Mouse (Mus musculus): Measurements from ENCODE around the gene Wdr20. TPM values are rescaled to one million over a fixed set of nuclear protein-coding genes. Genes with fewer than 3 reads are reported as not detected.
"Not testable (repeated sequence)": the region's sequence is repeated elsewhere in the genome, so short reads cannot be mapped to it uniquely, and the experiment has no call there.

The Wdr20 gene
- polyA plus RNA-seq, 1 experiment from 2014 or later, result 32.6 TPM

DNA sequence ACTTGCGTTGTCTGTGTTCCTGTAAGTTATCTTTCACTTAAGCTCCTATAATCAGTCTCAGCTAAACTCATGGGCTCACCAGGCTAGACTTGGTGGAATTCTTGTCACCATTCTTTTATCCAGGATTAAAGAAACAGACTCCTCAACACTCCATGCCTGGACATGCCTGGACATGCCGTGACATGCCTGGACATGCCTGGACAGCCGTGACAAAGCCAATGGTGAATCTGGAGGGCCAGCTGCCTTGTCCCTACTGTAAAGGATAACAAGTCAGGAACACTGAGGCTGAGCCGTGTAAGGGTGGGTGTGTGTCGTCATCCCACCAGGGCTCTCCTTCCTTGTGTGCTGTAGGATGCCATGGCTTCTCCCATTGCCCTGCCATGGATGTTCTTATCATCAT, 12.7 kb upstream of the Wdr20 start:
- 92% methylated on average over 5 of the region's 5 CpGs for WGBS
- no peak overlapping the region for H3K4me2 ChIP-seq (replicated peaks)
- H3K27ac ChIP-seq (replicated peaks), result no peak overlapping the region
- no peak overlapping the region for H3K9ac ChIP-seq (replicated peaks)
- no peak for ATAC-seq (ENCODE audit: low FRiP score, low read depth)
- H3K36me3 ChIP-seq, result no peaks in the 10 kb centered on the region
- no peaks in the 10 kb centered on the region for H3K9me3 ChIP-seq
- H3K4me3 ChIP-seq, result no peak overlapping the region
- no peaks in the 10 kb centered on the region for H3K4me1 ChIP-seq
- peaks cover 7% of the 10 kb centered on the region; the same call in 1 of the 2 replicates for H3K27me3 ChIP-seq

DNA sequence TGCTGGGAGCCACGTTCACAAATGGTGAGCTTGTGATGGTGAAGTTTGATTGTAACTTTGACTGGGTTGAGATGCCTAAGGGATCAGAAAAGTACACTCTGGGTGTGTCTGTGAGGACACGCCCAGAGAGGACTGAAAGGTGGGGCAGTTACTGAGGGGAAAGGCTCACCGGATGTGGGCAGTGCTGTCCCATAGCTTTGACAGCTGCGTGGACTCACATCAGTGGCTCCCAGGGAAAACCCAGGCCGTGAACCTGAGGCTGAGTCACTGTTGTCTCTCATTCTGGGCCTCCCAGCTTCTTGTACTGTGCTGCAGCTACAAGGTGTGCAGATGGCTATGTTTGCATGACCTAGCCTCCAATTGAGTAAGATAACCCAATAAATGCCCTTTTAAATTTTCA, 12.3 kb upstream of the Wdr20 start:
- ATAC-seq (ENCODE audit: low FRiP score, low read depth), result no peak
- WGBS, result 79% methylated on average over 5 of the region's 5 CpGs
- Histone ChIP-seq H3K4me2 (replicated peaks) (no peak overlapping the region), H3K9me3 (no peaks in the 10 kb centered on the region), H3K4me3 (no peak overlapping the region), H3K27ac (replicated peaks) (no peak overlapping the region), H3K27me3 (peaks cover 7% of the 10 kb centered on the region; the same call in 1 of the 2 replicates), H3K4me1 (no peaks in the 10 kb centered on the region), H3K9ac (replicated peaks) (no peak overlapping the region), H3K36me3 (no peaks in the 10 kb centered on the region)

DNA sequence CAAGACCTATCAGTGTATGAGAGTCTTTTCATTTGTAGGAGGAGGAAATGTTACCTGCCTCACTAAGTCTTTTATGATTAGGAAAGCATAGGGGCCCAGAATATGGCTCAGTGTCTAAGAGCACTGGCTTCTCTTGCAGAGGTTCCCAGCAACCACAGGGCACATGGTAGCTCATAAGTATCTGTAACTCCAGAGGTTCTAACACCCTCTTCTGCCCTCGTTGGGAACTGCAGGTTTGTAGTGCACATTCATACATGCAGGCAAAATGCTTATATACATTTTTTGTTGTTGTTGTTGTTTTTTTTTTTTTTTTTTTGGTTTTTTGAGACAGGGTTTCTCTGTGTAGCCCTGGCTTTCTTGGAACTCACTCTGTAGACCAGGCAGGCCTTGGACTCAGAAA, 11.3 kb upstream of the Wdr20 start:
- Histone ChIP-seq H3K4me1 (no peaks in the 10 kb centered on the region), H3K4me3 (no peak overlapping the region), H3K27ac (replicated peaks) (no peak overlapping the region), H3K36me3 (no peaks in the 10 kb centered on the region), H3K4me2 (replicated peaks) (no peak overlapping the region), H3K9ac (replicated peaks) (no peak overlapping the region), H3K27me3 (peaks cover 7% of the 10 kb centered on the region; the same call in 1 of the 2 replicates), H3K9me3 (no peaks in the 10 kb centered on the region)
- WGBS, result 64% methylated on average over 1 of the region's 1 CpGs
- ATAC-seq (ENCODE audit: low FRiP score, low read depth), result no peak

GRCm38 (mm10) chr12:110733254-110733653, 4.5 kb upstream of the Wdr20 start:
- not testable (repeated sequence) for H3K9me3 ChIP-seq

DNA sequence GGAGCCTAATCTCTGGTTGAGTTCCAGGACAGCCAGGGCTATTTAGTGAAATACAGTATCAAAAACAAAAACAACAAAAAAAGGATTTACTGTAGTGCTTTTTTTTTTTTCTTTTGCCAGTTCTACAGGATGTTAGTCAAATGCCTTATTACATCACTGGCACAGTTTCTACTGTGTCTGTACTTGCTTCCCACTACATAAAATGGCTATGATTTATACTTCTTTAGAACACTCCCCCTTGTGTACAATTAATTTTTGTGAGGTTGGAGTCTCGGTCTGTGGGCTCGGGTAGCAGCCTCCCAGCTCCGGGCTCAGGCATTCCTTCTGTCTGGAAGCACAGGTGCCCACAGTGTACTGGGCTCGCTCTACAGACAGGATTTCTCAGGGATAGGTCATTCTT, 1.1 kb upstream of the Wdr20 start:
- Histone ChIP-seq H3K27ac (replicated peaks) (no peak overlapping the region), H3K4me1 (peaks cover 14% of the 10 kb centered on the region), H3K4me3 (peak overlapping the region; percentile 100; the same call in 1 of the 2 replicates), H3K9me3 (no peaks in the 10 kb centered on the region), H3K4me2 (replicated peaks) (peak overlapping the region; percentile 93), H3K9ac (replicated peaks) (no peak overlapping the region), H3K27me3 (peaks cover 18% of the 10 kb centered on the region), H3K36me3 (no peaks in the 10 kb centered on the region)
- ATAC-seq (ENCODE audit: low FRiP score, low read depth), result no peak
- WGBS, result 28% methylated on average over 4 of the region's 4 CpGs

More at GRCm38 (mm10) chr12:110733254-110733653, 4.5 kb upstream of the Wdr20 start:
- not testable (repeated sequence) for ATAC-seq (ENCODE audit: low FRiP score, low read depth); H3K4me1 ChIP-seq; H3K9ac ChIP-seq (replicated peaks); H3K27ac ChIP-seq (replicated peaks); H3K36me3 ChIP-seq; H3K4me3 ChIP-seq; H3K4me2 ChIP-seq (replicated peaks)
- H3K27me3 ChIP-seq, result peaks cover 25% of the 10 kb centered on the region
- 93% methylated on average over 3 of the region's 3 CpGs for WGBS

GRCm38 (mm10) chr12:110738158-110738921, 596 bp downstream of the Wdr20 start:
- Histone ChIP-seq H3K4me3 (peak overlapping the region; percentile 100), H3K27ac (replicated peaks) (peak overlapping the region; percentile 90), H3K4me1 (peaks cover 14% of the 10 kb centered on the region), H3K36me3 (no peaks in the 10 kb centered on the region), H3K4me2 (replicated peaks) (peak overlapping the region; percentile 93), H3K9me3 (no peaks in the 10 kb centered on the region), H3K9ac (replicated peaks) (peak overlapping the region; percentile 96), H3K27me3 (peaks cover 18% of the 10 kb centered on the region)
- ATAC-seq (ENCODE audit: low FRiP score, low read depth), result peak; percentile 5
- WGBS, result under 1% methylated on average over 60 of the region's 72 CpGs

DNA sequence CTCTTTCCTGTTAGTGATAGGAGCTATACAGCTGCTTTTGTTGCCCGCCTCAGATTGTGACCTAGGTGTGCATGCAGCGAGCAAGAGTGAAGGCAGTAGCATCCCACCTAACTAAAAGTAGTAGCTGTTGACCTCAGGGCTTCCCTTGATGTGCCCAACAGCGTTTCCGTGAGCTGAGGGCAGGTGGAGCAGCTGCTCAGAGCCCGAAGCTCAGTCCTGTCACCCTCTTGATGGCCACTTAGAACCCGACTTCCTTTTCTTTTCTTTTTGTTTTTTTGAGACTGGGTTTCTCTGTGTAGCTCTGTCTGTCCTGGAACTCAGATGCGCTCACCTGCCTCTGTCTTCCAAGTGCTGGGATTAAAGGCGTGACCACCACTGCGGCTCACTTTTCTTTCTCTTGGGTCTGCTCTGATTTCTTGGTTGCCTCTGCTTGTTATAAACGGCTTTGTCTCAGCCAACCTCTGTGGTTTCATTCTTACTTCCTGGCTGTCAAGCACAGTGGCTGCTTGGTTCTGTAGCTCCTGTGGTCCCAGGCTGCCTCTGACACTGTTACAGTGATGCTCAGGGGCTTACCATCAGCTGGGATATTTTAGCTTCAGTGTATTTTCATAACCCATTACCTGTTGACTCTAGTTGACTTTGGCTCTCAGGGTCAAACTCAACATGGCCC, 13.2 kb downstream of the Wdr20 start:
- WGBS, result 86% methylated on average over 10 of the region's 10 CpGs

DNA sequence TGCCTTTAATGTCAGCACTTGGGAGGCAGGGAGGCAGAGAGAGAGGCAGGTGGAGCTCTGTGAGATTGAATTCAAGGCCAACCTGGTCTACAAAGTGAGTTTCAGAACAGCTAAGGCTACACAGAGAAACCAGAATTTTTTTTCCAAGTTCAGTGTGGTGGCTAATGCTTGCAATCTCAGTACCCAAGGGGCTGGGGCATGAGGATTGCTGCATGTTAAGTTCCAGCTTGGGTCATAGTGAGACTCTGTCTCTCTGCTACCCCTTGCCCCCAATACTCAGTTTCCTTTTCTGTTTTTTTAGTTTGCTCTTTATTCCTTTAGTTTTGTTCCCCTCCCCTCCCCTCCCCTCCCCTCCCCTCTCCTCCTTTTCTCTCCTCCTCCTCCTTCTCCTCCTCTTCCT, 15.0 kb downstream of the Wdr20 start:
- no peak overlapping the region for H3K9ac ChIP-seq (replicated peaks)
- H3K9me3 ChIP-seq, result no peaks in the 10 kb centered on the region
- H3K4me3 ChIP-seq, result no peak overlapping the region
- no peak overlapping the region for H3K27ac ChIP-seq (replicated peaks)
- H3K27me3 ChIP-seq, result no peaks in the 10 kb centered on the region
- ATAC-seq (ENCODE audit: low FRiP score, low read depth), result no peak
- H3K4me1 ChIP-seq, result no peaks in the 10 kb centered on the region
- no peak overlapping the region for H3K4me2 ChIP-seq (replicated peaks)
- peaks cover 21% of the 10 kb centered on the region for H3K36me3 ChIP-seq

More for the DNA sequence above, 13.2 kb downstream of the Wdr20 start:
- Histone ChIP-seq H3K4me3 (no peak overlapping the region), H3K27me3 (no peaks in the 10 kb centered on the region), H3K36me3 (peaks cover 20% of the 10 kb centered on the region), H3K9ac (replicated peaks) (no peak overlapping the region), H3K27ac (replicated peaks) (no peak overlapping the region), H3K9me3 (no peaks in the 10 kb centered on the region), H3K4me2 (replicated peaks) (no peak overlapping the region), H3K4me1 (no peaks in the 10 kb centered on the region)
- ATAC-seq (ENCODE audit: low FRiP score, low read depth), result no peak

DNA sequence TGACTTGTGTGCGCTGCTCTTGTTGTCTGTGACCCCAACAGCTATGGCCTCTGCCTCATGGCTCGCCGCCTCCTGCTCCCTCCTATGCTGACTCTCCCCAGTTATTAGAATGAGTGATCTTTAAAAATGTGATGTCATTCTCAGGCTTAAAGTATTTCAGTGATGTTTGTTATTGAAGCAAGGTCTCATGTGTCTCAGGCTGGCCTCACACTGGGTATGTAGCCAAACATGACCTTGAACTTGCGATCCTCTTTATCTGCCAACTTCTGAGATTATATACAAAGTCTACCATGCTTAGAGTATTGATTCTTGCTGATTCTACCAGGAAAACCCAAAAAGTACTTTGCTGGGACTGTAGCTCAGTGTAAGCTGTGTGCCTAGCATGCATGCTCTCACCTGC, 16.2 kb downstream of the Wdr20 start:
- Histone ChIP-seq H3K9ac (replicated peaks) (no peak overlapping the region), H3K4me3 (no peak overlapping the region), H3K27ac (replicated peaks) (no peak overlapping the region), H3K36me3 (peaks cover 21% of the 10 kb centered on the region), H3K4me1 (no peaks in the 10 kb centered on the region), H3K4me2 (replicated peaks) (no peak overlapping the region), H3K27me3 (no peaks in the 10 kb centered on the region), H3K9me3 (no peaks in the 10 kb centered on the region)
- WGBS, result 98% methylated on average over 4 of the region's 4 CpGs
- no peak for ATAC-seq (ENCODE audit: low FRiP score, low read depth)

GRCm38 (mm10) chr12:110757161-110757560, 19.4 kb downstream of the Wdr20 start:
- peaks cover 11% of the 10 kb centered on the region for H3K4me1 ChIP-seq
- no peaks in the 10 kb centered on the region for H3K9me3 ChIP-seq
- no peak overlapping the region for H3K9ac ChIP-seq (replicated peaks)
- ATAC-seq (ENCODE audit: low FRiP score, low read depth), result no peak
- WGBS, result 92% methylated on average over 3 of the region's 3 CpGs
- no peak overlapping the region for H3K4me3 ChIP-seq
- H3K27me3 ChIP-seq, result no peaks in the 10 kb centered on the region
- H3K4me2 ChIP-seq (replicated peaks), result no peak overlapping the region
- H3K36me3 ChIP-seq, result peaks cover 21% of the 10 kb centered on the region
- no peak overlapping the region for H3K27ac ChIP-seq (replicated peaks)

- 98% methylated on average over 8 of the region's 8 CpGs for WGBS
- ATAC-seq (ENCODE audit: low FRiP score, low read depth), result no peak
- H3K4me3 ChIP-seq, result no peak overlapping the region
- H3K4me1 ChIP-seq, result peaks cover 13% of the 10 kb centered on the region
- no peak overlapping the region for H3K27ac ChIP-seq (replicated peaks)
- no peak overlapping the region for H3K4me2 ChIP-seq (replicated peaks)
- H3K9me3 ChIP-seq, result no peaks in the 10 kb centered on the region
- peaks cover 15% of the 10 kb centered on the region for H3K36me3 ChIP-seq
- no peak overlapping the region for H3K9ac ChIP-seq (replicated peaks)
- no peaks in the 10 kb centered on the region for H3K27me3 ChIP-seq
These were observed 21.2 kb downstream of the Wdr20 start for GRCm38 (mm10) chr12:110758932-110759331.

DNA sequence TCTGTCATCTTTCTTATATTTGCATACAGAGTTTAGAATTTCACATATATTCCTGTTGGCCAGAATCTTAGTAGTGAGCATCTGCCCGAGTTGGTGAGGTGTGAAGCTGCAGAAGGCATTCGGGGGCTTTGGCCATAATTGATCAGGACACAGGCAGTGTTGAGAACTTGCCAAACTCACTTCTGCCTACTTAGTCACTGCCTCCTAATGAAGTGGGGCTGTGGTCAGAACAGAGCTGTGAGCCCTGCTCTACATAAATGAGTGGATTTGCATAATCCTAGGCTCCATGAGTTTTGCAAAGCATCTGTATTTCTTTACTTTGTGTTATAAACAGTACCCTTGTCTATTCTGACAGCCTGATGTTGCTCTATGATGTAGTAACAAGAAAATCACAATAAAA, 24.6 kb downstream of the Wdr20 start:
- H3K9ac ChIP-seq (replicated peaks), result no peak overlapping the region
- H3K4me2 ChIP-seq (replicated peaks), result no peak overlapping the region
- no peaks in the 10 kb centered on the region for H3K36me3 ChIP-seq
- no peaks in the 10 kb centered on the region for H3K27me3 ChIP-seq
- H3K27ac ChIP-seq (replicated peaks), result no peak overlapping the region
- no peaks in the 10 kb centered on the region for H3K9me3 ChIP-seq
- 89% methylated on average over 2 of the region's 2 CpGs for WGBS
- no peak overlapping the region for H3K4me3 ChIP-seq
- peaks cover 13% of the 10 kb centered on the region for H3K4me1 ChIP-seq
- ATAC-seq (ENCODE audit: low FRiP score, low read depth), result no peak
